Comparison of ENCODE assay signal across 30 mouse cellular contexts in genomic region chr14:41017460-41017859, GRCm38 (mm10). TPM values are rescaled to one million over a fixed set of nuclear protein-coding genes. Genes with fewer than 3 reads are reported as not detected.
DNase-seq lines count a peak whose midpoint lies in the region; ATAC-seq and TF ChIP-seq lines count a peak whose summit lies in the region.
"Had no signal": no experiment of that assay in that cellular context is flagged by ENCODE, and none has a peak within 500 bp of the region (broad histone marks: within the 10 kb centered on the region; RNA-seq: fewer than 3 reads in every experiment).

No protein-coding gene starts in this region.

- no peak for ATAC-seq in heart, embryonic 14.5 days (ENCODE audit: insufficient number of reproducible peaks, insufficient read depth, low FRiP score, low read depth)
- no peak for ATAC-seq in lung, embryonic 14.5 days (ENCODE audit: insufficient read depth)
- peak; percentile 23; the same call in 1 of the 2 replicates for ATAC-seq in stomach, embryonic 14.5 days (ENCODE audit: insufficient number of reproducible peaks, insufficient read depth, low FRiP score, low read depth)
- ATAC-seq: forebrain, embryonic 16.5 days; midbrain, embryonic 15.5 days had no signal

- H3K4me2 ChIP-seq in heart, embryonic 14.5 days (ENCODE audit: low read length) = peak overlapping the region; percentile 53
- H3K4me2 ChIP-seq in lung, embryonic 14.5 days = no peak overlapping the region
- H3K4me2 ChIP-seq in stomach, embryonic 14.5 days (replicated peaks; ENCODE audit: low read depth, low read length) = no peak overlapping the region
- H3K4me2 ChIP-seq: embryonic facial prominence, embryonic 13.5 days; limb, embryonic 15.5 days; midbrain, embryonic 15.5 days; neural tube, embryonic 15.5 days; stomach, embryonic 15.5 days had no signal

- 2% methylated on average over 5 of the region's 5 CpGs for WGBS in heart, embryonic 14.5 days
- 23% methylated on average over 5 of the region's 5 CpGs for WGBS in lung, embryonic 14.5 days
- 36% methylated on average over 5 of the region's 5 CpGs for WGBS in stomach, embryonic 14.5 days
- WGBS in limb, embryonic 10.5 days = 89% methylated on average over 5 of the region's 5 CpGs

- H3K4me3 ChIP-seq in heart, embryonic 14.5 days (ENCODE audit: control insufficient read depth in 1 of 2, insufficient read depth in 1 of 2, low read depth in 1 of 2, low read length in 2 of 2) = no peak overlapping the region; a peak in 1 of 4 replicates
- no peak overlapping the region for H3K4me3 ChIP-seq in lung, embryonic 14.5 days (ENCODE audit: low read depth, low read length)
- no peak overlapping the region for H3K4me3 ChIP-seq in stomach, embryonic 14.5 days (ENCODE audit: low read depth, low read length)
- H3K4me3 ChIP-seq in limb, embryonic 10.5 days = no peak overlapping the region
- H3K4me3 ChIP-seq: embryonic facial prominence, embryonic 13.5 days; hindbrain, embryonic 10.5 days; layer of hippocampus, adult 2 months; limb, embryonic 15.5 days; midbrain, embryonic 15.5 days; neural tube, embryonic 15.5 days; stomach, embryonic 15.5 days had no signal

- intact Hi-C loops in heart, postnatal 25 days (cut with DNase I) = no loop called here

- no peak for DNase-seq in heart, postnatal 25 days (ENCODE audit: low spot score)
- DNase-seq in lung, embryonic 14.5 days = peak; percentile 40
- no peak for DNase-seq in lung, postnatal 25 days (ENCODE audit: low spot score)
- peak; percentile 79 for DNase-seq in Muller cell, postnatal 12 days (ENCODE audit: inconsistent ontology term)
- no peak for DNase-seq in limb, embryonic 10.5 days (ENCODE audit: low spot score)
- DNase-seq in kidney, adult 8-10 months = no peak
- DNase-seq: adrenal gland, postnatal 14 days; cerebellum, adult 11 months; cerebellum, postnatal 14 days; gastrocnemius, postnatal 36 days; kidney, adult 11 months; kidney, postnatal 14 days; layer of hippocampus, postnatal 36 days; lung, adult 2 months; right cerebral cortex, postnatal 14 days had no signal

- peak overlapping the region; percentile 41 to 80 for H3K27ac ChIP-seq in heart, embryonic 14.5 days (replicated peaks in 1 of 2; ENCODE audit: control insufficient read depth in 1 of 2, insufficient read depth in 1 of 2, low read depth in 2 of 2, low read length in 2 of 2)
- H3K27ac ChIP-seq in lung, embryonic 14.5 days (ENCODE audit: low read depth) = 0 out of 2 replicates have a peak overlapping the region, but pooled peaks have one; percentile 55
- H3K27ac ChIP-seq in stomach, embryonic 14.5 days (ENCODE audit: low read length) = no peak overlapping the region
- H3K27ac ChIP-seq in limb, embryonic 10.5 days = no peak overlapping the region
- H3K27ac ChIP-seq: embryonic facial prominence, embryonic 13.5 days; hindbrain, embryonic 10.5 days; limb, embryonic 15.5 days; midbrain, embryonic 15.5 days; neural tube, embryonic 15.5 days; stomach, embryonic 15.5 days had no signal

- H3K9ac ChIP-seq in heart, embryonic 14.5 days (ENCODE audit: low read length) = 0 out of 2 replicates have a peak overlapping the region, but pooled peaks have one; percentile 3
- H3K9ac ChIP-seq in lung, embryonic 14.5 days = no peak overlapping the region
- H3K9ac ChIP-seq in stomach, embryonic 14.5 days (replicated peaks; ENCODE audit: low read depth, low read length) = no peak overlapping the region
- H3K9ac ChIP-seq: embryonic facial prominence, embryonic 13.5 days; limb, embryonic 15.5 days; midbrain, embryonic 15.5 days; neural tube, embryonic 15.5 days; stomach, embryonic 15.5 days had no signal

- no peaks in the 10 kb centered on the region for H3K27me3 ChIP-seq in heart, embryonic 14.5 days (ENCODE audit: control insufficient read depth, insufficient read depth, low read length)
- H3K27me3 ChIP-seq in lung, embryonic 14.5 days (ENCODE audit: insufficient read depth, low read length) = no peaks in the 10 kb centered on the region
- H3K27me3 ChIP-seq in stomach, embryonic 14.5 days (ENCODE audit: control insufficient read depth, insufficient read depth, low read length) = no peaks in the 10 kb centered on the region
- H3K27me3 ChIP-seq in limb, embryonic 10.5 days (ENCODE audit: low read depth, poor library complexity, severe bottlenecking) = no peaks in the 10 kb centered on the region
- H3K27me3 ChIP-seq: embryonic facial prominence, embryonic 13.5 days; limb, embryonic 15.5 days; midbrain, embryonic 15.5 days; neural tube, embryonic 15.5 days; stomach, embryonic 15.5 days had no signal

- no peak for TF ChIP-seq CTCF in lung, embryonic 14.5 days (IDR thresholded peaks at IDR 0.05; ENCODE audit: low read depth)

- no peaks in the 10 kb centered on the region for H3K36me3 ChIP-seq in heart, embryonic 14.5 days (ENCODE audit: control insufficient read depth, insufficient read depth, low read length)
- H3K36me3 ChIP-seq in lung, embryonic 14.5 days (ENCODE audit: insufficient read depth) = no peaks in the 10 kb centered on the region
- H3K36me3 ChIP-seq in stomach, embryonic 14.5 days (ENCODE audit: control insufficient read depth, insufficient read depth, low read length) = no peaks in the 10 kb centered on the region
- no peaks in the 10 kb centered on the region for H3K36me3 ChIP-seq in limb, embryonic 10.5 days
- H3K36me3 ChIP-seq: embryonic facial prominence, embryonic 13.5 days; hindbrain, embryonic 10.5 days; limb, embryonic 15.5 days; midbrain, embryonic 15.5 days; neural tube, embryonic 15.5 days; stomach, embryonic 15.5 days had no signal

- H3K4me1 ChIP-seq in heart, embryonic 14.5 days (ENCODE audit: control insufficient read depth in 2 of 2, insufficient read depth in 2 of 2, low read length in 2 of 2) = peaks cover 13 to 24% of the 10 kb centered on the region in 2 experiments
- peaks cover 10% of the 10 kb centered on the region for H3K4me1 ChIP-seq in lung, embryonic 14.5 days (ENCODE audit: insufficient read depth)
- 0 out of 2 replicates have a peak, but pooled peaks cover 3% of the 10 kb centered on the region for H3K4me1 ChIP-seq in stomach, embryonic 14.5 days (ENCODE audit: control insufficient read depth, insufficient read depth, low read length)
- peaks cover 12% of the 10 kb centered on the region for H3K4me1 ChIP-seq in limb, embryonic 10.5 days

- H3K9me3 ChIP-seq in heart, embryonic 14.5 days (ENCODE audit: control insufficient read depth, low read length) = no peaks in the 10 kb centered on the region
- H3K9me3 ChIP-seq in lung, embryonic 14.5 days (ENCODE audit: low read depth, low read length) = no peaks in the 10 kb centered on the region
- H3K9me3 ChIP-seq in stomach, embryonic 14.5 days (ENCODE audit: control insufficient read depth, low read depth, low read length) = no peaks in the 10 kb centered on the region
- H3K9me3 ChIP-seq in limb, embryonic 10.5 days (replicated peaks) = no peaks in the 10 kb centered on the region
- H3K9me3 ChIP-seq: embryonic facial prominence, embryonic 13.5 days; hindbrain, embryonic 10.5 days; limb, embryonic 15.5 days; midbrain, embryonic 15.5 days; neural tube, embryonic 15.5 days; stomach, embryonic 15.5 days had no signal

RNA-seq across cellular contexts. Expression of gene Fam213a, which starts 3.9 kb away (rescaled TPM):
- 42.2 and 46.7 TPM in 2 replicates for polyA plus RNA-seq in heart, embryonic 14.5 days (2014; fragmentation: Nextera tagmentation; extraction: Ambion mirVana)
- total RNA-seq in heart, postnatal 25 days (2021) = 10 to 100 TPM; 16.3 to 17.0 TPM
- polyA plus RNA-seq in lung, embryonic 14.5 days (2014; fragmentation: Nextera tagmentation; extraction: Ambion mirVana) = 167 and 173 TPM in 2 replicates
- 42.7 and 45.8 TPM in 2 replicates for polyA plus RNA-seq in stomach, embryonic 14.5 days (2014; fragmentation: Nextera tagmentation; extraction: Ambion mirVana)
- 27.5 and 37.0 TPM in 2 replicates for polyA plus RNA-seq in limb, embryonic 10.5 days (2016; fragmentation: Nextera tagmentation; extraction: Ambion mirVana)

RNA-seq across cellular contexts. Expression of gene Tspan14, which starts 50.9 kb away (rescaled TPM):
- 43.4 and 45.2 TPM in 2 replicates for polyA plus RNA-seq in heart, embryonic 14.5 days (2014; fragmentation: Nextera tagmentation; extraction: Ambion mirVana)
- 10 to 100 TPM; 17.1 to 18.1 TPM for total RNA-seq in heart, postnatal 25 days (2021)
- polyA plus RNA-seq in lung, embryonic 14.5 days (2014; fragmentation: Nextera tagmentation; extraction: Ambion mirVana) = 104 and 105 TPM in 2 replicates
- 84.5 and 88.2 TPM in 2 replicates for polyA plus RNA-seq in stomach, embryonic 14.5 days (2014; fragmentation: Nextera tagmentation; extraction: Ambion mirVana)
- 75.3 and 77.6 TPM in 2 replicates for polyA plus RNA-seq in limb, embryonic 10.5 days (2016; fragmentation: Nextera tagmentation; extraction: Ambion mirVana)

RNA-seq across cellular contexts. Expression of gene Dydc2, which starts 51.5 kb away (rescaled TPM):
- 0.26 and 0.34 TPM in 2 replicates for polyA plus RNA-seq in heart, embryonic 14.5 days (2014; fragmentation: Nextera tagmentation; extraction: Ambion mirVana)
- total RNA-seq in heart, postnatal 25 days (2021) = not detected
- not detected in 2 replicates for polyA plus RNA-seq in lung, embryonic 14.5 days (2014; fragmentation: Nextera tagmentation; extraction: Ambion mirVana)
- polyA plus RNA-seq in stomach, embryonic 14.5 days (2014; fragmentation: Nextera tagmentation; extraction: Ambion mirVana) = not detected in 2 replicates
- polyA plus RNA-seq in limb, embryonic 10.5 days (2016; fragmentation: Nextera tagmentation; extraction: Ambion mirVana) = not detected in 2 replicates
- total RNA-seq: gastrocnemius, postnatal 36 days; megakaryocyte-erythroid progenitor cell, adult 5-6 weeks had no signal
- polyA plus RNA-seq: embryonic facial prominence, embryonic 13.5 days; limb, embryonic 15.5 days; spleen, adult 2 months; stomach, embryonic 15.5 days had no signal

RNA-seq across cellular contexts. Expression of gene Dydc1, which starts 55.3 kb away (rescaled TPM):
- polyA plus RNA-seq in heart, embryonic 14.5 days (2014; fragmentation: Nextera tagmentation; extraction: Ambion mirVana) = 0.26 TPM in 1 of 2 replicates, not detected in the other
- not detected for total RNA-seq in heart, postnatal 25 days (2021)
- not detected in 2 replicates for polyA plus RNA-seq in lung, embryonic 14.5 days (2014; fragmentation: Nextera tagmentation; extraction: Ambion mirVana)
- polyA plus RNA-seq in stomach, embryonic 14.5 days (2014; fragmentation: Nextera tagmentation; extraction: Ambion mirVana) = not detected in 2 replicates
- not detected in 2 replicates for polyA plus RNA-seq in limb, embryonic 10.5 days (2016; fragmentation: Nextera tagmentation; extraction: Ambion mirVana)
- total RNA-seq: adrenal gland, postnatal 14 days; gastrocnemius, postnatal 36 days; layer of hippocampus, adult 2 months; layer of hippocampus, postnatal 36 days; left cerebral cortex, postnatal 25 days; megakaryocyte-erythroid progenitor cell, adult 5-6 weeks had no signal
- polyA plus RNA-seq: C2C12; embryonic facial prominence, embryonic 13.5 days; forebrain, embryonic 16.5 days; hindbrain, embryonic 10.5 days; limb, embryonic 15.5 days; midbrain, embryonic 15.5 days; neural tube, embryonic 15.5 days; spleen, adult 2 months; stomach, embryonic 15.5 days; thymus, postnatal 0 days had no signal

Comparison
In these comparisons a context has a peak if more than half of its experiments do, and no peak if none do; other contexts are left out.
1. DNase-seq: peak in lung, embryonic 14.5 days (single experiment) and Muller cell, postnatal 12 days (single experiment); none in heart, postnatal 25 days (single experiment), lung, postnatal 25 days (single experiment), limb, embryonic 10.5 days (single experiment) and kidney, adult 8-10 months (0 of 2).
2. H3K27ac ChIP-seq: peak in heart, embryonic 14.5 days (2 of 2) and lung, embryonic 14.5 days (single experiment); none in stomach, embryonic 14.5 days (single experiment) and limb, embryonic 10.5 days (single experiment).